Mouse (Mus musculus) lung, embryonic 16.5 days (tissue): ENCODE results near the gene Car7. TPM values are rescaled to one million over a fixed set of nuclear protein-coding genes. Genes with fewer than 3 reads are reported as not detected.

Experiments used
- ATAC-seq: fragments of 200-750 bp; cut with Nextera tagmentation; 2 replicates; pipeline ENCODE4 v1.8.0; 2017; ENCODE audit warnings: low read depth, mild to moderate bottlenecking, moderate library complexity
- H3K27ac ChIP-seq: fragments of 300-500 bp; sonication (generic); 2 replicates; pipeline ENCODE4 v1.5.1; 2014; ENCODE audit warnings: mild to moderate bottlenecking, control low read depth, low read length
- H3K27me3 ChIP-seq: fragments of 300-500 bp; sonication (generic); 2 replicates; pipeline ENCODE4 v1.6.1; 2014; ENCODE audit warnings: low read depth, low read length, mixed read lengths; ENCODE audit not compliant: control insufficient read depth, insufficient read depth
- H3K36me3 ChIP-seq: fragments of 300-500 bp; sonication (generic); 2 replicates; pipeline ENCODE4 v1.6.1; 2014; ENCODE audit warnings: low read length; ENCODE audit not compliant: control insufficient read depth, insufficient read depth
- H3K4me1 ChIP-seq: fragments of 300-500 bp; sonication (generic); replicated peaks from 2 replicates; pipeline ENCODE4 v1.6.1; 2014; ENCODE audit warnings: low read length, mixed read lengths; ENCODE audit not compliant: control insufficient read depth, insufficient read depth
- H3K4me2 ChIP-seq: fragments of 300-500 bp; sonication (generic); 2 replicates; pipeline ENCODE4 v1.6.1; 2014; ENCODE audit warnings: low read depth, low read length, control low read depth
- H3K4me3 ChIP-seq: fragments of 300-500 bp; sonication (generic); 2 replicates; pipeline ENCODE4 v1.5.1; 2014; ENCODE audit warnings: mild to moderate bottlenecking, low read length, control low read depth
- H3K9ac ChIP-seq: fragments of 300-500 bp; sonication (generic); 2 replicates; pipeline ENCODE4 v1.6.1; 2014; ENCODE audit warnings: low read length, control low read depth
- H3K9me3 ChIP-seq: fragments of 300-500 bp; sonication (generic); 2 replicates; pipeline ENCODE4 v1.6.1; 2016; ENCODE audit warnings: low read length; ENCODE audit not compliant: control insufficient read depth
- WGBS: fragments of 180-500 bp; shearing (Covaris S2); extraction: QIAGEN DNeasy Blood & Tissue Kit; methylation state at CpG from one replicate; pipeline ENCODE4 v1.1.7; 2014; 5-methylcytosine and 5-hydroxymethylcytosine counted together
- polyA plus RNA-seq: library from polyadenylated mRNA; unstranded; fragments of >200 nt; fragmentation: Nextera tagmentation; extraction: Ambion mirVana; gene quantifications from 2 replicates; pipeline ENCODE4 v1.2.1, GENCODE M21; 2015

Car7 gene
- polyA plus RNA-seq, 1 experiment from 2014 or later: 0.93 TPM

- 95% methylated on average over 3 of the region's 3 CpGs for WGBS
Observed at GRCm38 (mm10) chr8:104590284-104590683, 55.8 kb downstream of the Car7 start.

GRCm38 (mm10) chr8:104591133-104591834 lies 56.8 kb downstream of the Car7 start, which contains the start of gene Pdp2:
Pdp2 (plus strand) TSS chr8:104591451.
- peaks cover 8% of the 10 kb centered on the region for H3K36me3 ChIP-seq
- H3K9me3 ChIP-seq: no peaks in the 10 kb centered on the region
- peak within 1 kb of the TSS; percentile 94 for H3K4me2 ChIP-seq
- ATAC-seq: peak; percentile 99
- peak within 1 kb of the TSS; percentile 52 for H3K4me3 ChIP-seq
- H3K9ac ChIP-seq: peak within 1 kb of the TSS; percentile 61
- under 1% methylated on average over 40 of the region's 44 CpGs for whole genome bisulfite sequencing
- peaks cover 8% of the 10 kb centered on the region for H3K4me1 ChIP-seq
- no peaks in the 10 kb centered on the region for H3K27me3 ChIP-seq
- peak within 1 kb of the TSS; percentile 43 for H3K27ac ChIP-seq

More at GRCm38 (mm10) chr8:104590284-104590683, 55.8 kb downstream of the Car7 start:
- Histone ChIP-seq H3K9me3 (no peaks in the 10 kb centered on the region), H3K9ac (no peak overlapping the region), H3K4me1 (peaks cover 6% of the 10 kb centered on the region), H3K4me2 (no peak overlapping the region), H3K27me3 (no peaks in the 10 kb centered on the region), H3K27ac (no peak overlapping the region), H3K4me3 (no peak overlapping the region), H3K36me3 (peaks cover 8% of the 10 kb centered on the region)
- no peak for ATAC-seq

- Histone ChIP-seq H3K4me1 (peaks cover 8% of the 10 kb centered on the region), H3K9me3 (no peaks in the 10 kb centered on the region), H3K36me3 (peaks cover 8% of the 10 kb centered on the region), H3K9ac (peak overlapping the region; percentile 61), H3K4me3 (peak overlapping the region; percentile 52), H3K27ac (peak overlapping the region; percentile 43; the same call in 1 of the 2 replicates), H3K4me2 (peak overlapping the region; percentile 94), H3K27me3 (no peaks in the 10 kb centered on the region)
- WGBS: 2% methylated on average over 9 of the region's 9 CpGs
- ATAC-seq: no peak
Observed at GRCm38 (mm10) chr8:104591856-104592255, 57.4 kb downstream of the Car7 start.

- Histone ChIP-seq H3K36me3 (peaks cover 8% of the 10 kb centered on the region), H3K4me2 (no peak overlapping the region), H3K27me3 (no peaks in the 10 kb centered on the region), H3K4me1 (peaks cover 8% of the 10 kb centered on the region), H3K9me3 (no peaks in the 10 kb centered on the region), H3K9ac (no peak overlapping the region), H3K4me3 (no peak overlapping the region), H3K27ac (no peak overlapping the region)
- ATAC-seq: no peak
- WGBS: 57% methylated on average over 6 of the region's 6 CpGs
Observed at GRCm38 (mm10) chr8:104592566-104592965, 58.1 kb downstream of the Car7 start.

- 85% methylated on average over 31 of the region's 31 CpGs for WGBS
- H3K36me3 ChIP-seq: peaks cover 8% of the 10 kb centered on the region
- H3K4me2 ChIP-seq: no peak overlapping the region
- H3K27ac ChIP-seq: no peak overlapping the region
- ATAC-seq: no peak
- H3K4me3 ChIP-seq: no peak overlapping the region
- no peaks in the 10 kb centered on the region for H3K27me3 ChIP-seq
- peaks cover 8% of the 10 kb centered on the region for H3K4me1 ChIP-seq
- H3K9me3 ChIP-seq: no peaks in the 10 kb centered on the region
- H3K9ac ChIP-seq: no peak overlapping the region
Observed at GRCm38 (mm10) chr8:104593536-104594325, 59.2 kb downstream of the Car7 start.

- Histone ChIP-seq H3K4me1 (peaks cover 8% of the 10 kb centered on the region), H3K4me2 (no peak overlapping the region), H3K27ac (no peak overlapping the region), H3K9ac (no peak overlapping the region), H3K4me3 (no peak overlapping the region), H3K9me3 (no peaks in the 10 kb centered on the region), H3K36me3 (peaks cover 8% of the 10 kb centered on the region), H3K27me3 (no peaks in the 10 kb centered on the region)
- ATAC-seq: no peak
- 92% methylated on average over 19 of the region's 19 CpGs for WGBS
Observed at GRCm38 (mm10) chr8:104594611-104595362, 60.3 kb downstream of the Car7 start.

GRCm38 (mm10) chr8:104595773-104596536 lies 61.5 kb downstream of the Car7 start:
- Histone ChIP-seq H3K27ac (no peak overlapping the region), H3K4me1 (peaks cover 8% of the 10 kb centered on the region), H3K4me2 (no peak overlapping the region), H3K36me3 (peaks cover 8% of the 10 kb centered on the region), H3K27me3 (no peaks in the 10 kb centered on the region), H3K4me3 (no peak overlapping the region), H3K9ac (no peak overlapping the region), H3K9me3 (no peaks in the 10 kb centered on the region)
- ATAC-seq: no peak
- 76% methylated on average over 21 of the region's 21 CpGs for WGBS

- H3K4me1 ChIP-seq: peaks cover 10% of the 10 kb centered on the region
- WGBS: 61% methylated on average over 6 of the region's 6 CpGs
- no peak overlapping the region for H3K4me2 ChIP-seq
- no peaks in the 10 kb centered on the region for H3K27me3 ChIP-seq
- no peaks in the 10 kb centered on the region for H3K9me3 ChIP-seq
- H3K27ac ChIP-seq: no peak overlapping the region
- H3K9ac ChIP-seq: no peak overlapping the region
- no peak overlapping the region for H3K4me3 ChIP-seq
- peaks cover 8% of the 10 kb centered on the region for H3K36me3 ChIP-seq
- ATAC-seq: no peak
Observed at GRCm38 (mm10) chr8:104597656-104598055, 63.2 kb downstream of the Car7 start.
